Mouse (Mus musculus) forebrain, embryonic 12.5 days (tissue): ENCODE measurements around the gene Prdm12. TPM values are rescaled to one million over a fixed set of nuclear protein-coding genes. Genes with fewer than 3 reads are reported as not detected.
A peak's percentile ranks its signal among the peaks of the same experiment; 100 is the strongest.
"Not testable (repeated sequence)": the region's sequence is repeated elsewhere in the genome, so short reads cannot be mapped to it uniquely, and the experiment has no call there.

ENCODE experiments used
- ATAC-seq: fragments of 200-750 bp; cut with Nextera tagmentation; 2 replicates; pipeline ENCODE4 v1.8.0; 2017; ENCODE audit warnings: moderate TSS enrichment; ENCODE audit not compliant: low FRiP score
- H3K27ac ChIP-seq: fragments of 300-500 bp; sonication (generic); 2 replicates; pipeline ENCODE4 v1.5.1; 2016; ENCODE audit warnings: mild to moderate bottlenecking
- H3K27me3 ChIP-seq: fragments of 300-500 bp; sonication (generic); 2 replicates; pipeline ENCODE4 v1.6.1; 2016; ENCODE audit warnings: mild to moderate bottlenecking
- H3K36me3 ChIP-seq: fragments of 300-500 bp; sonication (generic); replicated peaks from 2 replicates; pipeline ENCODE4 v1.6.1; 2016; ENCODE audit warnings: mild to moderate bottlenecking
- H3K4me1 ChIP-seq: fragments of 300-500 bp; sonication (generic); 2 replicates; pipeline ENCODE4 v1.6.1; 2016
- H3K4me2 ChIP-seq: fragments of 300-500 bp; sonication (generic); 2 replicates; pipeline ENCODE4 v1.6.1; 2016; ENCODE audit warnings: mild to moderate bottlenecking, moderate library complexity
- H3K4me3 ChIP-seq: fragments of 300-500 bp; sonication (generic); replicated peaks from 2 replicates; pipeline ENCODE4 v1.5.1; 2016; ENCODE audit warnings: mild to moderate bottlenecking
- H3K9ac ChIP-seq: fragments of 300-500 bp; sonication (generic); 2 replicates; pipeline ENCODE4 v1.6.1; 2016; ENCODE audit warnings: mild to moderate bottlenecking
- H3K9me3 ChIP-seq: fragments of 300-500 bp; sonication (generic); 2 replicates; pipeline ENCODE4 v1.6.1; 2016
- WGBS: fragments of 180-500 bp; shearing (Covaris S2); methylation state at CpG from one replicate; pipeline ENCODE4 v1.1.7; 2016; 5-methylcytosine and 5-hydroxymethylcytosine counted together
- polyA plus RNA-seq: library from polyadenylated mRNA; unstranded; fragments of >200 nt; fragmentation: Nextera tagmentation; extraction: Ambion mirVana; gene quantifications from 2 replicates; pipeline ENCODE4 v1.2.1, GENCODE M21; 2016

Prdm12 gene
- polyA plus RNA-seq, 1 experiment from 2014 or later, result 5.4 TPM

DNA sequence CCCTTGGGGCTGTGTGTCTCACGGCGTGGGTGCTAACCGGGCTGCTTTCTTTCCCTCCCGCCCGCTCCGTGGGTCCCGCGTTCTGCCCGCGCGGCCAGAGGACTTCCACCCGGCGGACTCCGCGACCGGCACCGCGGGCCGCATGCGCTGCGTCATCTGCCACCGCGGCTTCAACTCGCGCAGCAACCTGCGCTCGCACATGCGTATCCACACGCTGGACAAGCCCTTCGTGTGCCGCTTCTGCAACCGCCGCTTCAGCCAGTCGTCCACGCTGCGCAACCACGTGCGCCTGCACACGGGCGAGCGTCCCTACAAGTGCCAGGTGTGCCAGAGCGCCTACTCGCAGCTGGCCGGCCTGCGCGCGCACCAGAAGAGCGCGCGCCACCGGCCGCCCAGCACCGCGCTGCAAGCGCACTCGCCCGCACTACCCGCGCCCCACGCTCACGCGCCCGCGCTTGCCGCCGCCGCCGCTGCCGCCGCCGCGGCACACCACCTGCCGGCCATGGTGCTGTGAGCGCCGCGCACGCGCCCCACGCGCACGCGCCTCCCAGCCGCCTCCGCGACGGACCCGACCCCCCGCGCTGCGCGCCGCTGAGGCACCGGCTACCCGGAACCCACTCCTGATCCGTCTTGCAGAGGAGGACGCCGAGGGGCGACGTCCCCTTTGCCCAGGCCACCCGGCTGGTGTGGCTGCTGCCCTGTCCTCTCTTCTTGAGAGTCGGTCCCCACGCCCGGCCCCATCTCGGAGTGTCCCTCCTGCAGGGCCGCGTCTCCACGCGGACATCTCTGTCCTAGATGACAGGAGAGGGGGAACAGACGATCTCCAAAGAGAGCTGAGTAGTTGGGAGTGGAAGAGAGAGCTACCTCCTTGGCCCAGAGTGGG is 14.4 kb downstream of the Prdm12 start:
- Histone ChIP-seq H3K4me3 (peak overlapping the region; percentile 55), H3K4me2 (peak overlapping the region; percentile 98), H3K4me1 (peaks cover 16% of the 10 kb centered on the region), H3K27ac (no peak overlapping the region), H3K9me3 (0 out of 2 replicates have a peak, but pooled peaks cover 4% of the 10 kb centered on the region), H3K9ac (peak overlapping the region; percentile 45), H3K27me3 (peaks cover 97% of the 10 kb centered on the region), H3K36me3 (no peaks in the 10 kb centered on the region)
- WGBS, result under 1% methylated on average over 99 of the region's 109 CpGs
- peak; percentile 65 for ATAC-seq

GRCm38 (mm10) chr2:31654854-31655559 is 15.2 kb downstream of the Prdm12 start:
- Histone ChIP-seq H3K27ac (no peak overlapping the region), H3K4me2 (peak overlapping the region; percentile 98), H3K9me3 (0 out of 2 replicates have a peak, but pooled peaks cover 5% of the 10 kb centered on the region), H3K4me1 (peaks cover 16% of the 10 kb centered on the region), H3K27me3 (peaks cover 94% of the 10 kb centered on the region), H3K4me3 (peak overlapping the region; percentile 55), H3K9ac (0 out of 2 replicates have a peak overlapping the region, but pooled peaks have one; percentile 45), H3K36me3 (no peaks in the 10 kb centered on the region)
- 6% methylated on average over 22 of the region's 22 CpGs for WGBS
- peak; percentile 27 for ATAC-seq

DNA sequence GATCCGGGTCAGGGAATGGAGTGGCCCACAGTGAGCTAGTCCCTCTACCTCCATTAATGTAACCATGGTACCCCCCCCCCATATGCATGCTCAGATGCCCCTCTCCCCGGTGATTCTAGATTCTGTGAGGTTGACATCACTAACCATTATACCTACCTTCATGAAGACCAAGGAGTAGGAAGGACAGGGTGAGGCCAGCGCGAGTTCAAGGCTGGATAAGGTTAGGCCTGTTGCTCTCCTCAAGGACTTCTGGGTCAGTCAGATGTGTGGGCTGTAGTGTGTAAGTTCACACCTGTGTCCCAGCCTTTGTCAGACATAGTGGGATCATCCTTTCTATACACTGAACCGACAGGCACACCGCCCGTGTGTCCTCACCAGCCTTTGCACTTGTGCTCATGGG is 16.5 kb downstream of the Prdm12 start:
- Histone ChIP-seq H3K27ac (no peak overlapping the region), H3K27me3 (peaks cover 80% of the 10 kb centered on the region), H3K4me1 (peaks cover 16% of the 10 kb centered on the region), H3K4me2 (no peak overlapping the region), H3K9ac (no peak overlapping the region), H3K4me3 (no peak overlapping the region), H3K9me3 (0 out of 2 replicates have a peak, but pooled peaks cover 5% of the 10 kb centered on the region), H3K36me3 (no peaks in the 10 kb centered on the region)
- 87% methylated on average over 7 of the region's 7 CpGs for WGBS
- ATAC-seq, result no peak

GRCm38 (mm10) chr2:31662939-31663803 is 23.3 kb downstream of the Prdm12 start:
- Histone ChIP-seq H3K36me3 (no peaks in the 10 kb centered on the region), H3K4me1 (no peaks in the 10 kb centered on the region), H3K27ac (no peak overlapping the region), H3K27me3 (peaks cover 43% of the 10 kb centered on the region), H3K4me2 (no peak overlapping the region), H3K9me3 (0 out of 2 replicates have a peak, but pooled peaks cover 5% of the 10 kb centered on the region), H3K4me3 (no peak overlapping the region), H3K9ac (no peak overlapping the region)
- no peak for ATAC-seq
- WGBS, result 74% methylated on average over 8 of the region's 8 CpGs

- no peaks in the 10 kb centered on the region for H3K36me3 ChIP-seq
- H3K27me3 ChIP-seq, result peaks cover 37% of the 10 kb centered on the region
- WGBS, result 89% methylated on average over 1 of the region's 1 CpGs
- no peak for ATAC-seq
- 0 out of 2 replicates have a peak, but pooled peaks cover 5% of the 10 kb centered on the region for H3K9me3 ChIP-seq
- H3K27ac ChIP-seq, result no peak overlapping the region
- no peak overlapping the region for H3K9ac ChIP-seq
- H3K4me1 ChIP-seq, result no peaks in the 10 kb centered on the region
- H3K4me3 ChIP-seq, result no peak overlapping the region
- H3K4me2 ChIP-seq, result no peak overlapping the region
Measured at GRCm38 (mm10) chr2:31663804-31664180, 24.0 kb downstream of the Prdm12 start.

DNA sequence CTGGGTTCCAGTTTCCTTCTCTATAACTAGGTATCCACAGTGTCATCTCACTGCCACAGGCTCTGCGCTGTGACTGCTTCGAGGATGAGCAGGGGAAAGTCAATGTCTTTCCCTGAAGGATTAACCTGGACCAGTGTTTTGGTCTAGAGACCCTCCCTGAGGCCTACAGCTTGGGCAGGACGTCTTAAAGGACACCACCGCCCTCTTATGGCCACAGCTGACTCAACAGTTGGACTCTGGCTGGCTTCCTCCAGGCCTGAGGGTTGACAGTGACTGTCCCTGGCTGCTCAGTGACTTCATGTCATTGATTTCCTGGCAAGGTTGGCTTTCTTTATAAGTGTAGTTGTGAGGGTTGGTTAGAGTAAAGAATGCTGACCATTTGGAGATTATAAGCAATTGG is 27.5 kb downstream of the Prdm12 start:
- peaks cover 15% of the 10 kb centered on the region for H3K4me1 ChIP-seq
- H3K4me3 ChIP-seq, result no peak overlapping the region
- no peak overlapping the region for H3K4me2 ChIP-seq
- ATAC-seq, result no peak
- no peaks in the 10 kb centered on the region for H3K9me3 ChIP-seq
- 23% methylated on average over 4 of the region's 4 CpGs for WGBS
- H3K27me3 ChIP-seq, result peaks cover 18% of the 10 kb centered on the region
- no peak overlapping the region for H3K27ac ChIP-seq
- no peaks in the 10 kb centered on the region for H3K36me3 ChIP-seq
- H3K9ac ChIP-seq, result no peak overlapping the region

DNA sequence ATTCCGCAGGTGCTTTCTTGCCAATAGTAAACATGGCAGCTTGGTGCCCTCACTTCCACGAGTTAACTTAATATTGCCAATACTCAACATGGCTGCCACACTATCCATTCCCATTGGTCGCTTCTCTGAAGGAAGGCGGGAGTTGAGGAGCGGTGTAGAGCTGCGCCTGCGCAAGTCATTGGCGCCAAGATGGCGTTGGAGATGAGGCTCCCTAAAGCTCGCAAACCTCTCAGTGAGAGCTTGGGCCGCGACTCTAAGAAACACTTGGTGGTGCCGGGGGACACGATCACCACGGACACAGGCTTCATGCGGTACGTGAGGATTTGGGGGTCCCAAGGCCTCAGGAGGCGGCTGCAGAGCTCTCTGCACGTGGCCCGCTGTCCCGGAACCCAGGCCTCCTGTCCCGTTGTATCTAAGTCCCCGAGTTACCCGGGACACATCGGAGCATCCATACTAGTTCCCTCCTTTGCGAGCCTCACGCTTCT is 30.8 kb downstream of the Prdm12 start, which contains the start of gene Exosc2:
TSS of gene Exosc2 (plus strand) at position 165 of the 485 bp plus-strand sequence.
- Histone ChIP-seq H3K4me2 (peak within 1 kb of the TSS; percentile 79), H3K9ac (peak within 1 kb of the TSS; percentile 80), H3K9me3 (no peaks in the 10 kb centered on the region), H3K36me3 (peaks cover 32% of the 10 kb centered on the region), H3K27ac (no peak within 1 kb of the TSS), H3K27me3 (peaks cover 3% of the 10 kb centered on the region; the same call in 1 of the 2 replicates), H3K4me1 (peaks cover 27% of the 10 kb centered on the region), H3K4me3 (peak within 1 kb of the TSS; percentile 70)
- ATAC-seq, result peak; percentile 98
- WGBS, result under 1% methylated on average over 27 of the region's 27 CpGs

GRCm38 (mm10) chr2:31678641-31679040 is 38.8 kb downstream of the Prdm12 start:
- Histone ChIP-seq H3K27ac (no peak overlapping the region), H3K9me3 (no peaks in the 10 kb centered on the region), H3K36me3 (peaks cover 77% of the 10 kb centered on the region), H3K4me1 (no peaks in the 10 kb centered on the region), H3K27me3 (no peaks in the 10 kb centered on the region), H3K4me3 (no peak overlapping the region), H3K4me2 (no peak overlapping the region), H3K9ac (no peak overlapping the region)
- 99% methylated on average over 6 of the region's 6 CpGs for WGBS
- ATAC-seq, result no peak

- H3K36me3 ChIP-seq, result peaks cover 52% of the 10 kb centered on the region
- not testable (repeated sequence) for H3K4me3 ChIP-seq, H3K27me3 ChIP-seq, H3K27ac ChIP-seq, H3K4me1 ChIP-seq, H3K9ac ChIP-seq, H3K4me2 ChIP-seq, H3K9me3 ChIP-seq, ATAC-seq
- WGBS, result 84% methylated on average over 15 of the region's 15 CpGs
Measured at GRCm38 (mm10) chr2:31681051-31681707, 41.3 kb downstream of the Prdm12 start.

DNA sequence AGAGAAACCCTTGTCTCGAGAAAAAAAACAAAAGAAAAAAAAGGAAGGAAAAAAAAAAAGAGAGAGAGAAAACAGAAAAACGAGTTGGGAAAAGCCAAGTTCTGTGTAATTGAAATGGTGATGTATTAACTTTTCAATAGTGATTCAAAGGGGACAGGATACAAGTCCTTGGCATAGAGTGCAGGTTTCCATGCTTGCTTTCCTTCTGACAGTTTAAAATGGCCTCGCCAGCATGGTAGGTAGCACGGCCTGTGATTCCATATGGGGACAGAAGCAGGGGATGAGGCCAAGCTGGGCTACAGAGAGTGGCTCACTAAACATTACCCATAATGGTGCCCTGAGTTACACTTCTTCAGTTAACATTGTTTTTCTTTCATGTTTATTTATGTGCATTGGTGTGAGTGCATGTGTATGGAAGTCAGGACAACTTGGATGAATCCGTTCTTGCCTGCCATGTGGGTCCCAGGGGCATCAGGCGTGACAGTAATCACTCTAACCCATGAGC is 41.9 kb downstream of the Prdm12 start:
- Histone ChIP-seq H3K4me2 (no peak overlapping the region), H3K27ac (no peak overlapping the region), H3K27me3 (no peaks in the 10 kb centered on the region), H3K9ac (no peak overlapping the region), H3K9me3 (no peaks in the 10 kb centered on the region), H3K36me3 (peaks cover 46% of the 10 kb centered on the region), H3K4me1 (no peaks in the 10 kb centered on the region), H3K4me3 (no peak overlapping the region)
- WGBS, result 85% methylated on average over 6 of the region's 6 CpGs
- ATAC-seq, result no peak

- Histone ChIP-seq H3K9ac (no peak overlapping the region), H3K36me3 (peaks cover 27% of the 10 kb centered on the region), H3K27ac (no peak overlapping the region), H3K4me3 (no peak overlapping the region), H3K9me3 (no peaks in the 10 kb centered on the region), H3K27me3 (no peaks in the 10 kb centered on the region), H3K4me2 (no peak overlapping the region), H3K4me1 (peaks cover 6% of the 10 kb centered on the region)
- 35% methylated on average over 2 of the region's 2 CpGs for WGBS
- ATAC-seq, result no peak
Measured at GRCm38 (mm10) chr2:31683666-31684065, 43.8 kb downstream of the Prdm12 start.
